Mouse (Mus musculus): Measurements from ENCODE around the gene Mansc1. TPM values are rescaled to one million over a fixed set of nuclear protein-coding genes. Genes with fewer than 3 reads are reported as not detected.
"Not testable (repeated sequence)": the region's sequence is repeated elsewhere in the genome, so short reads cannot be mapped to it uniquely, and the experiment has no call there.

Mansc1 gene
- total RNA-seq (2021): 1 to 10 TPM; 2.8 to 3.4 TPM
- long read RNA-seq, experiment 1, partial matches to known transcripts: 0 of 2 reads
- long read RNA-seq, experiment 1, other reads (novel, unspliced or antisense): 0 of 2 reads
- long read RNA-seq, experiment 2, transcript Mansc1-201 (4 exons, 2,376 nt): major isoform, 5 of 5 reads
- long read RNA-seq, experiment 2, partial matches to known transcripts: 0 of 5 reads
- long read RNA-seq, experiment 2, other reads (novel, unspliced or antisense): 0 of 5 reads

DNA sequence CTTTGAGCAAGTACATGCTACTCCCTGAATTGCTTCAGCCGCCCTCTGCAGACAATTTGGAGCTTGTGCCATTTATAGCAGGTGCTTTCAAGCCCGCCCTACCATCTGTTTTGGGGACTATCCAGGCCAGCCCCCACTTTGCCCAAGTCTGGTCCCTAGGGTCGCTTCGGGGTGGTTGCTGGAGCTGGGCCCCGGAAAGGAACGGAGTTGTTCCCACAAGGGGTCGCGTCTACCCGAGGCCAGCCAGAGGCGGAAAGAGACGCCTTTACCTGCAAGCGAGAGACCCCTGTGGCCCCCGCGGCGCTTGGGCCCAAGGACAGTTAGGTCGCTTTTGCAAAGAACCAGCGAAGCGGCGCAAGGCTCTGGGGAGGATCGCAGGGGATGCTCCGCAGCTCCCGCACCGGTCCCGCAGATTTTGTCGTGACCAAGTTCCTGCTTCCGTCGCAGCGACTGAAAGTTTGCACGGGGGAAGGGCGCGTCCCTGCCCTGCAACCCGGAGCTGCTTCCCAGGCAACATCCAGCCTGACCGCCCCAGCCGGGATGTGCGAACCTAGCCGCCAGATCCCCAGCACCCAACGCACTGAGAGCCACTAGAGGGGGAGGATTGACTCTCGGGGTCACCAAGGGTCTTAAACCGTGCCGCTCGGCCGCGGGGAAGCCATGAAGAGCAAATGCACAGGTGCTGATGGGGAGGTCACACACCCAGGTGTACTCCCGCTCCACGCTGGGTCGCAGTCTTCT lies at the start of gene Mansc1:
Gene Mansc1, minus strand, starts transcription at position 542 of the 741 bp plus-strand sequence.
- intact Hi-C loops (cut with DNase I; ENCODE audit: low total_unique reads): no loop called here
- peak; percentile 57 for DNase-seq

DNA sequence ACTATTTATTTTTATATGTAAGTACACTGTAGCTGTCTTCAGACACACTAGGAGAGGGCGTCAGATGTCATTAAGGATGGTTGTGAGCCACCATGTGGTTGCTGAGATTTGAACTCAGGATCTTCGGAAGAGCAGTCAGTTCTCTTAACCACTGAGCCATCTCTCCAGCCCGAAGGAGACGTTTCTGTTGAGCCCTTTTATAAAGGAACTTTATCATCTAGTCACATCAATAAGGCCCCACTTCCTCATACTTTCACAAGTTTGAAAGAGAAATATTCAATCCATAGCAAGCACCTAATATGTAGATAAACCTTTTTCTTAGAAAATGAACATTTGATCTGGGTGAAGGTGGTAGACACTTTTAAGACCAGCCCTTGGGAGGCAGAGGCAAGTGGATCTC lies 47.0 kb upstream of the Mansc1 start:
- DNase-seq: not testable (repeated sequence)

DNA sequence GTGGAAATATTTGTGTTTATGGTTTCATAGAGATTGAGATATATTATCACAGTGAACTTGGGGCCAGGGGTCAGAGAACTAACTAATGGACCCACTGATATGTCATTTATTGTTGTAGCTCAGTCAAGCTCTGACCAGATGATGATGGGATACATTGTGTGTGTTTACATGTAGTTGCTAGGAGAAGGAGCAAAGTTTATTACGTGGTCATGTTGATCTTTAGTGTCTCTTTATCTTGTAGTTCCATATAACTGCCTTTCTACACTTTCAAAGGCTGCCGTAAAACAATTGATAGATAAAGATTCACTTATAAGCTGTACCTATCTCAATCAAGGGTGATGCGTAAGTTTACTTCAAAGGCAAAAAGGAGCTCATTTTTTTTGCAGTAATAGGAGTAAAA lies 45.7 kb upstream of the Mansc1 start:
- intact Hi-C loops (cut with DNase I; ENCODE audit: low total_unique reads): no loop called here
- no peak for DNase-seq

More for the DNA sequence above, 47.0 kb upstream of the Mansc1 start:
- intact Hi-C loops (cut with DNase I; ENCODE audit: low total_unique reads): not testable (repeated sequence)

DNA sequence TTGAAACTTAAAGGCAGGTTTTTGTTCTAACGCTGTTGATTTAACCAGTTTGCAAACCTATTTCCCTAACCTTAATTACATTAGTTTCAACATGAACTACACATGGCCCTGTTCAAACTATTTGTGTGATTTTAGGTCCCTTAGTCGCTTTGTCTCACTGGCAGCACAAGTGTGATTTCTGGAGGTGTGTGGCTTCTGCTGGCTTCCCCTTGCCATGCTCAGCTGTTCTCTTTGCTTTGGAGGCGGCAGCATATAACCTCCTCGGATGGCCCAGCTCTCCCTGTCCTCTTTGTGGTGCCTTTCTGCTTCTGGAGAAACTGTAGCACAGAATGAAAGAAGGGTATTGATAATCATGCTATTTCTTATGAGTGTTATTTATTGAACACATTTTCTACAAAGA lies 45.2 kb upstream of the Mansc1 start:
- no peak for DNase-seq
- intact Hi-C loops (cut with DNase I; ENCODE audit: low total_unique reads): no loop called here

DNA sequence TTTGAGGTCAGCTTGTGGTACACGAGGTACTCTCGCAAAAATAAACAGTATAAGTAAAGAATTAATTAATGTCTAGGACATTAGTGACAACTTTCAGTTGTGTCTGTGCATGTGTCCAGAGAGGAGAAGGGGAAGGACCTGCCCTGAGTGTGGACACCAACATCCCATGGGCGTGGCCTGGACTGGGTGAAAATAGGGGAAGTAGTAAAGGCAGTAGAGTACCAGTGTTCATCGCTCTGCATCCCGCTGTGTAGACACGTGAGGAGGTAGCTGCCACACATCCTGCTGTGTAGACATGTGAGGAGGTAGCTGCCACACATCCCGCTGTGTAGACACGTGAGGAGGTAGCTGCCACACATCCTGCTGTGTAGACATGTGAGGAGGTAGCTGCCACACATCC lies 41.4 kb upstream of the Mansc1 start:
- DNase-seq; intact Hi-C loops (cut with DNase I; ENCODE audit: low total_unique reads): not testable (repeated sequence)

DNA sequence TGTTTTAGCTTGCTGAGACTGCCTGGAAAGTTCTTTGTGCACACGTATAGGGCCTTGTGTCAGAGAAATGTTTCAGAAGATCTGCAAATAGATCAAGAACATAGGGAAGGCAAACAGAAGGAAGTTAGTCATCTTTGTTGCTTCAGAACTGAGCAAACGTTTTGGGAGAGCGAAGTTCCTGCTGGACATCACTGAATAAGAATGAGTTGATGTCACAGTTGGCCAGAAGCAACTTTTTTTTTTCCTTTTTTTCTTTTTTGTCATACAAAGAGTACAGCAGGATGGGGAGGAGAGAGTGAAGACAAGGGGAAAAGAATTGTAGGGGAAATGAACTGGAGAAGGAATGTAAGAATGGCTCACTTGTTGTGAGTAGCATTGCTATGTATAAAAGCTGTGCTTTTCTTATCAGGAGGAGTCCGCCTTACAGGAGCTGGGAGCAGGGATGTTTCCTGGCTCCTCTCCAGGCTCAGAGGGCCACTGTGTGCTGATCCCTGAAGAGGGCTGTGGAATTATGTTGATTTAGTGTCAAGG lies 38.7 kb upstream of the Mansc1 start:
- intact Hi-C loops (cut with DNase I; ENCODE audit: low total_unique reads): no loop called here
- peak; percentile 30 for DNase-seq

DNA sequence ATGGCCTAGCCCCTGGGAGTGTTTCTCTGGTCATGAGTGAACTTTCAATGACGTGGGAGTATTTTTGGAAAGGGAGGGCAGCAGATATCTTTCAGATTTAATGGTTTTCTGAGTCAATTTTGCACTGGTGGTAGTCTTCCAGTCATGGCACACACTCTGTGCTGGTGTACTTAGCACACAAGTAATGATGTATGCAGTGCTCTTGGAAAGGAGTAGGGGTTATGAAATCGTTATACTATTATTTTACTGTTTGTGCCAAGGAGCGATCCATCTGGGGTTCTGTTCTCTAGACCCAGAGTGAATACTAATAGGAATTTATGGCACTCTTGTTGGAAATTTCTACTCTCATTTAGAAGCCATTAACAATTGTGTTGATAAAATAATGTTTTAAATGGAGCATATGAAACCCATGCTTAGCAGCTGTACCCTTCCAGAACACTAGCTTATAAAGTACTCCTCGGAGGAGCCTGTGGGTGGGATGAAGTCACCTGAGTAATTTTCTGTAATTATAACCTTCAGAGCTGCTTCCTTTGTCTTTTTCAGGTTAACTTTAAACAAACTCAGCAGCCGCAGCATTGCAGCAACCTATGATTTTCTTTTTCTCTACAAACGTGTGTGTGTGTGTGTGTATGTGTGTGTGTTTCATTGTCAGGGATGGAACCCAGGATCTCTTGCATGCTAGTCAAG lies 37.0 kb upstream of the Mansc1 start:
- no peak for DNase-seq
- intact Hi-C loops (cut with DNase I; ENCODE audit: low total_unique reads): no loop called here

DNA sequence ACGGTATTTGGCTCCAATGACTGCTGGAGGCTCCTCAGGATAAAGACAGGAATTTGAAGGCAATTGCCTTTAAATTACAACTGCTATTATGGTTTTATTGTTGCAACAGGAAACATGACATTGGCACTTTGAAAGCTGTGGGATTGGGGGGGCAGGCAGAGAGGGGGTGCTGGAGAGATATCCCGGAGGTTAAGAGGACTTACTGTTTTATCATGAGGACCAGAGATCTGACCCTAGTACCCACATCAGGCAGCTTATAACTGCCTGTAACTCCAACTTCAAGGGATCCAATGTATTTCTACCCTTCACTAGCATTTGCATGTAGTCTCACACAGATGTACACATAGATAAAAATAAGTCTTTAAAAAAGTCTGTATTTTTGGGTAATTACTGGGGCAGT lies 36.2 kb upstream of the Mansc1 start:
- DNase-seq: no peak
- intact Hi-C loops (cut with DNase I; ENCODE audit: low total_unique reads): no loop called here

DNA sequence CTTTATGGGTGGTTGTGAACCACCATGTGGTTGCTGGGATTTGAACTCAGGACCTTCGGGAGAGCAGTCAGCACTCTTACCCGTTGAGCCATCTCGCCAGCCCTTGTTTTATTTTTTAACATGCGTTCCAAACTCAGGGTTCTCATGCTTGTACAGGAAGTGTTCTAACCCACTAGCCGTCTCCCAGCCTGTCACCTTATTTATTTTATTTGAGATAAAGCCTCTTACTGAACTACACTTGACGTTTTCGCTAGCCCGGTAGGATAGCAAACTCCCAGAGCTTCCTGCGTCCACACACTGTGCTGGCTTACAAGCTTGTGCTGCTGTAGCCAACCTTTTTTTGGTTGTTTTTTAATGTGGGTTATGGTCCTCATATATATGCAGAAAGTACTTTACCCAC lies 33.5 kb upstream of the Mansc1 start:
- DNase-seq: no peak
- intact Hi-C loops (cut with DNase I; ENCODE audit: low total_unique reads): no loop called here

DNA sequence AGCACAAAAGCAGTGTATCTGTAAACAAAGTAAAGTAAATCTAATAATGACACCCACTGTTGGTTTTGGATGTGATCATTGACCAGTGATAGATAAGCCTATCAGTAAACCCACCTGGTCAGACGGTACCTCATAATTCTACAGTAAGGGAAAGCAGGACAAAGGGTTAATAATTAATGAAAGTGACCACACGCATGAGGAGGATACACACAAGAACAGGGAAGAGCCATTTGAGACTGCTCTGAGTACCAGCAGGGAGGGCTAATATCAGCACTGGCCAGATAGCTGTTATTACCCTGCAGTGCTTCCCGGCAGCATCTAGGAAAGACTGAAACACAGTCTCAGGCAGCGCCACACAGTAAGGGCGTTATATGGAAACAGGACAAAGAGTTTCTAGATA lies 32.3 kb upstream of the Mansc1 start:
- DNase-seq: no peak
- intact Hi-C loops (cut with DNase I; ENCODE audit: low total_unique reads): loop anchor here (5.0 kb wide), 2 partner anchors 133 to 198 kb away; no protein-coding TSS in a partner anchor

DNA sequence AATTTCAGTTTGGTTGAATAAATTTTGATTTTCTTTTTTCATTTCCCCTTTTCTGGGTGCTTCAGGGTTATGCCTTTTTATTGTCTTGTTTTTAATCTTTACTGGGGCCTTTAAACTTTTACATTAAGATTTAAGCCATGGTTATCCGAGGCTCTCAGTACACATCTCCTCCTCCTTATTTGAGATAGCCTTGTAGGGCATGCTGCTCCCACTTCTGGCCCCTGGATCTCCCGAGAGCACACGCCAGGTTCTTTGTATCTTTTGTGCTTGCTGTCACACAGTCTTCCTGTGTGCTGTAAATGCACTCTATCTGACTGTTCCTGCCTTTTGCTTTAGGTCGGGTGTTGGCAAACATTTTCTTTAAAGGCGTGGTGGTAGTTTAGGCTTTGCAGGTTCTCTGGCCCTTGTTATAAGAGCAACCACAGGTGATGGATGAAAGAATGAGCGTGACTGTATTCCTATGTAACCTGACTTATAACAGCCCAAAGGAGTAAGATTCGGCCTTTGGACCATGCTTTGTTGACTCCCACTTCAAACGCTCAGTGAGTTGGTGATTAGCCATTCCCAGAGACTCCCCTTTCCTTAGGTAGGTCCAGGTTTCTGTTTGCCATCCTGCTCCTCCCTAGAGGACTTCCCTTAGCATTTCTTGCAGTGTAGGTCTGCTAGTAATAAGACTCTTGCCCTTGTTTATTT lies 28.6 kb upstream of the Mansc1 start:
- intact Hi-C loops (cut with DNase I; ENCODE audit: low total_unique reads): loop anchor here (5.0 kb wide), 2 partner anchors 136 to 201 kb away; no protein-coding TSS in a partner anchor
- DNase-seq: no peak

DNA sequence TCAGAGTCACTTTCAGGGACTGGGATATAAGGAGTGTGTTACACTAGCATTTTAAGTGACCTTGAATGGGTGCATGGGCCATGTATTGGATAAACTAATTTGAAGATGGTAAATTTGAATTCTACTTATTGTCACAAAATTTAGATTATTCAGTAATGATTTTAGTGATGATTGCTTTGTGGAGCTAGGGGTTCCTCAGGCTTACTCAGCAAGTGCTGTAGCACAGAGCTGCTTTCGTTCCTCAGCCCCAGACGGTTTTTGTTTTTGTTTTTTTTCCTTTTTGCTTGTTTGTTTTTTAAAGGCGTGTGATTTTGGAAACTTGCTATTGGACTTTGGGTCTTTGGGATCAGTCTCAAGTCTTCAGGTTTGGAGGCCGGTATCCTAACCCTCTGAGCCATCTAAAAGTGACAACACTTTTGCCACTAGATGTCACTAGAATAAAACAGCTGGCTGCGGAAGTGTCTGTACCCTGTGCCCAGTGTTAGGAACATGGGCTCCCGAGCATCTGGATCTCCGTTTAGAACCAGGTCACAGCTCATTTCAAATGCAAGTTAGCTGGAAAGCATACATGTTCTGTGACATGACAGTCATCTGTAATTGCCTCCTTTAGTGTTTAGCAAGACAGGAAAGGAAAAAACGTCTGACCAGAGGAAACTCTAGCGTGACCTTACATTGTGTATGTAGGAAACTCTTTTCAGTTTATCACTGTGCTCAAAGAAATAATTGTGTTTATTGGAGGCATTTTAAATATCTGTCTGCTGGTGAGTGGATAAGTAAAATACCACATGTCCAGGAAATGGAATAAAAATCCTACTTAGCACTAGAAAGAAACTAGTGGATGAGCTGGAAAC lies 27.0 kb upstream of the Mansc1 start:
- intact Hi-C loops (cut with DNase I; ENCODE audit: low total_unique reads): loop anchor here (10.0 kb wide), 1 partner anchor 285 kb away; no protein-coding TSS in a partner anchor
- DNase-seq: peak; percentile 42

DNA sequence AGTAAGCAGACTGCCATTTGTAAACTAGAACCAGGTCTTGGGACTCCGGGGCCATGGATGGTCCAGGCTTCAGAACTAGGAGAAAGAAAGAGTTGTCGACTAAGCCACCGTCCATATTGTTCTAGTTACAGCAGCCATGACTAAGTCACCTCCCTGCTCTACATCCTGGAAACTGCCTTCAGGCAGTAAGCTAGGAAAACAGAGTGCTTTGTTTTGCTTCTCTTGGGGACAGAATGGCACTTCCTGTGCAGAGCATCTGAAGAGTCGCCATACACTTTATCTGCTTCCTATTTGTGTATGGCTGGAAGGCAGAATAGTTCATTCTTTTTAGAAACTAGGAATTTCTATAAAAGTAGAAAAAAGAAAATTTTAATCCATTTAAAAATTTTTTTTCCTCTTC lies 24.2 kb upstream of the Mansc1 start:
- DNase-seq: no peak
- intact Hi-C loops (cut with DNase I; ENCODE audit: low total_unique reads): loop anchor here (10.0 kb wide), 1 partner anchor 288 kb away; no protein-coding TSS in a partner anchor

DNA sequence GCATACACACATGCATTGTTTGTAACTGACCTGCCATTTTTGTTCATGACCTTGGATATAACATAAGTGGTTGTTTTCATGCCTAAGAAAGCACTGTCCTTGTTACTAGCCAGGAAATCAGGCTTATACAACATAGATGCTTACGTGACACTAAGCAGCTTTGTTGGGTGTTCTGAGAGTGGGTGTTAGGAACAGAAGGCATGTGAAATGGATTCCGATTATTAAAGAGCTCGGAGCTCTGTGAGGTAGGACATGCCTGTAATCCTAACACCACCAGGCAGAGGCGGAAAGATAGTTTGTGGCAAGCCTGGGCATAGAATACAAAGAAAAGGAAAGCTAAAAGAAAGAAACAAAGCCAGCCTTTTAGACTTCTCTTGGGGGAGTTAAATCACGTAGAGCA lies 16.1 kb upstream of the Mansc1 start:
- DNase-seq: no peak
- intact Hi-C loops (cut with DNase I; ENCODE audit: low total_unique reads): no loop called here

DNA sequence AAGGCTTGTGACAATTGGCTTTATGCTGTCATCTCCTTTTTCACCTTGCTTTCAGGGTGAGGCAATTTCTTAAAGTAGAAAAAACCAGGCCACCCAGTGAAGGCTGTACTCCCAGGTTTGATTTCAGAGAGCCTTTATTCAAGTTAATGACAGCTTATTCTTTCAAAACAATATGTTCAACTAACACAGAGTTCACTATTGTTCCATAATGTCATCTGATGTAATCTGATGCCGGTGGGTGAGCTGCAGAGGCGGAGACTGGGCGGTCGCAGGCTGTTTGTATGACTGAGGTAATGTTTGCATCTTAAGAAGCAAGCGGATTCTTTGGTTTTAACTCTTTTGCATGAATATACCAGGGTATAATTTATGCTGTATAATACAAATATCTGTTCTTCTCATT lies 15.3 kb upstream of the Mansc1 start:
- DNase-seq: no peak
- intact Hi-C loops (cut with DNase I; ENCODE audit: low total_unique reads): no loop called here

DNA sequence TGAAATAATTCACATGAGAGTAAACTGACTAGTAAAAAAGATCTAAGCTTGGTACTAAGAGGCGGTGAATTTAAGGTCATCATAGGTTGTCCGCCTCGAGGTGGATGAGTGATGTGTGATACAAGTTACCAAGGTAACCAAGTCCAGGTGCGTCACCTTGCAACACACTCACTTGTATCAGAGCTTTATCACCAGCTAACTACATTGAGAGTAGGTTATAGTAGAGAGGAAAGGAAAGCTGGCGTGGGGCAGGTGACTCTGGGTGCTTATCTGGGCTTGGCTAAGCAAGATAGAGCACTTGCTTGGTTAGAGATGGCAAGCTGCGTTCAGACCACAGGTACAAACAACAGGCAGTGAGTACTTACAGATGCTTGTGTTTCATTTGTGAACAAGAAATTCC lies 14.5 kb upstream of the Mansc1 start:
- no peak for DNase-seq
- intact Hi-C loops (cut with DNase I; ENCODE audit: low total_unique reads): no loop called here

DNA sequence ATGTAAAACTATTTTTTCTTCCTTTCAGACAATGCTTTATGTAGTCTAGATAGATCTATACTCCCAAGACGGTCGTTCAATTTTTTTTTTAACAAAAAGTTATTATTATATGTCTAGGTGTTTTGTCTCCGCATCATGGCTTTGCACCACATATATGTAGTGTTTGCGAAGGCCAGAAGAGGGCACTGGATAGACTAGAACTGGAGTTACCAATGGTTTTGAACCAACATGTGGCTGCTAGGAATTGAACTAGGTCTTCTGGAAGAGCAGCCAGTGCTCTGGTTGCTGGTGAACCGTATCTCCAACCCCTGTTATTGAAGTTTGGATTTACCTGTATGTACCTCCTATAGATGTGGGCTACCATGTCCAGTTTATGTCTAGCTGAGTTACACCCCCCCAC lies 11.0 kb upstream of the Mansc1 start:
- intact Hi-C loops (cut with DNase I; ENCODE audit: low total_unique reads): no loop called here
- DNase-seq: no peak

DNA sequence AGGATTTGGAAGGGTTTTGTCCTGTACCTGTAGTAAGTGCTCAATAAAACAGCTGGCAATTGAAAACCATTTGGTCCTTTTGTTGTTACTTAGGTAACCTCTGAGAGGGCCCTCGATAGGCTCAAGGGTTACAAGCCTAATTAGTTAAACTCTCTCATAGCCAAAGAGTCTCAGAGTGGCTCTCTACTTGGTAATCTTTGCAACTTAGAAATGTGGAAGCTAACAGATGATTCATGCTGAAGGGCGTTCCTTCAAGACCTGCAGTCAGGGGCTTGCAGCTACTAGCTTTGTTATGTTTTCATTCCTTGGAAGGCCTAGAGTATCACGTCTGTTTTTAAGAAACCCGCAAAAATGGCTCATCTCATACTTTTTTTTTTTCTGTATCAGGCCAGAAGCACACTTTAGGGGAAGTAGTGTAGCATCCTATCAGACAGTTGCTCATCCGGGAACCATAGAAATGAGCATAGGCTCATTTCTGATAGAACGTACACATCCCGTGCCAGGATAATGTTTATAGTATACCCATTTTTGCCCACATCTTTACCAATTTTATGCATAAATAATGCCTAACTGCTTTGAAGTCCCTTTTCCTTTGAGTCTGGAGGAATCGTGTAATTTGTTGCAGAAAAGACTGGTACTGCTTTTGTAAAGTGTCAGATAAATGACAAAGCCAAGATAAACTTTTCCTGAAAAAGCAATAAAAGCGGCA lies 9.6 kb upstream of the Mansc1 start:
- DNase-seq: no peak
- intact Hi-C loops (cut with DNase I; ENCODE audit: low total_unique reads): no loop called here
